Mouse (Mus musculus) lung, embryonic 14.5 days (tissue): ENCODE results near the gene Bcor. TPM values are rescaled to one million over a fixed set of nuclear protein-coding genes. Genes with fewer than 3 reads are reported as not detected.
A peak's percentile ranks its signal among the peaks of the same experiment; 100 is the strongest.

Source experiments
- ATAC-seq: fragments of 200-750 bp; cut with Nextera tagmentation; 2 replicates; pipeline ENCODE4 v1.8.0; 2017; ENCODE audit warnings: mild to moderate bottlenecking, moderate TSS enrichment, moderate library complexity; ENCODE audit not compliant: insufficient read depth
- DNase-seq: peaks from one replicate; pipeline ENCODE4 v3.0.0-alpha.2; 2015
- H3K27ac ChIP-seq: fragments of 300-500 bp; sonication (generic); 2 replicates; pipeline ENCODE4 v1.5.1; 2014; ENCODE audit warnings: low read depth, mild to moderate bottlenecking, moderate library complexity
- H3K27me3 ChIP-seq: fragments of 300-500 bp; sonication (generic); 2 replicates; pipeline ENCODE4 v1.6.1; 2014; ENCODE audit warnings: low read length, control low read depth; ENCODE audit not compliant: insufficient read depth
- H3K36me3 ChIP-seq: fragments of 300-500 bp; sonication (generic); 2 replicates; pipeline ENCODE4 v1.6.1; 2014; ENCODE audit warnings: control low read depth; ENCODE audit not compliant: insufficient read depth
- H3K4me1 ChIP-seq: fragments of 300-500 bp; sonication (generic); 2 replicates; pipeline ENCODE4 v1.6.1; 2014; ENCODE audit warnings: antibody characterized with exemption, control low read depth; ENCODE audit not compliant: insufficient read depth
- H3K4me2 ChIP-seq: fragments of 300-500 bp; sonication (generic); 2 replicates; pipeline ENCODE4 v1.6.1; 2014; ENCODE audit warnings: mild to moderate bottlenecking
- H3K4me3 ChIP-seq: fragments of 300-500 bp; sonication (generic); 2 replicates; pipeline ENCODE4 v1.5.1; 2014; ENCODE audit warnings: low read depth, low read length
- H3K9ac ChIP-seq: fragments of 300-500 bp; sonication (generic); 2 replicates; pipeline ENCODE4 v1.6.1; 2014
- H3K9me3 ChIP-seq: fragments of 300-500 bp; sonication (generic); 2 replicates; pipeline ENCODE4 v1.6.1; 2016; ENCODE audit warnings: low read depth, low read length, control low read depth
- CTCF ChIP-seq: IDR thresholded peaks from 2 replicates; pipeline ENCODE4 v1.5.1; 2016; ENCODE audit warnings: antibody characterized with exemption, low read depth
- WGBS: fragments of 180-500 bp; shearing (Covaris S2); extraction: QIAGEN DNeasy Blood & Tissue Kit; methylation state at CpG from one replicate; pipeline ENCODE4 v1.1.7; 2014; 5-methylcytosine and 5-hydroxymethylcytosine counted together
- polyA plus RNA-seq: library from polyadenylated mRNA; unstranded; fragments of >200 nt; fragmentation: Nextera tagmentation; extraction: Ambion mirVana; gene quantifications from 2 replicates; pipeline ENCODE4 v1.2.1, GENCODE M21; 2014

Gene Bcor
- polyA plus RNA-seq, 1 experiment from 2014 or later = 28.9 TPM

- no peak for TF ChIP-seq CTCF
- no peaks in the 10 kb centered on the region for H3K27me3 ChIP-seq
- WGBS = 40% methylated on average over 3 of the region's 3 CpGs
Measured at GRCm38 (mm10) chrX:12170128-12170527, 10.0 kb upstream of the Bcor start.

GRCm38 (mm10) chrX:12164591-12165529, 4.7 kb upstream of the Bcor start:
- no peak overlapping the region for H3K9ac ChIP-seq
- TF ChIP-seq CTCF = no peak
- H3K4me1 ChIP-seq = no peaks in the 10 kb centered on the region
- no peak overlapping the region for H3K4me2 ChIP-seq
- H3K27ac ChIP-seq = peak overlapping the region; percentile 30; the same call in 1 of the 2 replicates
- no peak for ATAC-seq
- H3K9me3 ChIP-seq = no peaks in the 10 kb centered on the region
- peak; percentile 39 for DNase-seq
- WGBS = 41% methylated on average over 11 of the region's 11 CpGs
- no peaks in the 10 kb centered on the region for H3K27me3 ChIP-seq
- H3K36me3 ChIP-seq = no peaks in the 10 kb centered on the region
- H3K4me3 ChIP-seq = no peak overlapping the region

More at GRCm38 (mm10) chrX:12170128-12170527, 10.0 kb upstream of the Bcor start:
- Histone ChIP-seq H3K27ac (no peak overlapping the region), H3K9ac (no peak overlapping the region), H3K36me3 (no peaks in the 10 kb centered on the region), H3K4me1 (no peaks in the 10 kb centered on the region), H3K4me3 (no peak overlapping the region), H3K4me2 (no peak overlapping the region), H3K9me3 (no peaks in the 10 kb centered on the region)
- ATAC-seq (no peak), DNase-seq (no peak)

GRCm38 (mm10) chrX:12159534-12159881, 647 bp downstream of the Bcor start:
- no peak for TF ChIP-seq CTCF
- peaks cover 24% of the 10 kb centered on the region for H3K27me3 ChIP-seq
- H3K4me2 ChIP-seq = peak overlapping the region; percentile 67
- H3K36me3 ChIP-seq = no peaks in the 10 kb centered on the region
- ATAC-seq (peak; percentile 14; the same call in 1 of the 2 replicates), DNase-seq (no peak)
- peak overlapping the region; percentile 66 for H3K9ac ChIP-seq
- peak overlapping the region; percentile 47 for H3K4me3 ChIP-seq
- H3K4me1 ChIP-seq = 0 out of 2 replicates have a peak, but pooled peaks cover 2% of the 10 kb centered on the region
- H3K9me3 ChIP-seq = no peaks in the 10 kb centered on the region
- peak overlapping the region; percentile 89 for H3K27ac ChIP-seq
- 2% methylated on average over 18 of the region's 19 CpGs for WGBS

- H3K36me3 ChIP-seq = no peaks in the 10 kb centered on the region
- H3K4me3 ChIP-seq = peak overlapping the region; percentile 47
- peaks cover 24% of the 10 kb centered on the region for H3K27me3 ChIP-seq
- peak overlapping the region; percentile 89 for H3K27ac ChIP-seq
- H3K9me3 ChIP-seq = no peaks in the 10 kb centered on the region
- TF ChIP-seq CTCF = no peak
- H3K4me1 ChIP-seq = 0 out of 2 replicates have a peak, but pooled peaks cover 2% of the 10 kb centered on the region
- peak overlapping the region; percentile 67 for H3K4me2 ChIP-seq
- H3K9ac ChIP-seq = peak overlapping the region; percentile 66
- ATAC-seq = peak; percentile 7; the same call in 1 of the 2 replicates
- WGBS = 6% methylated on average over 29 of the region's 31 CpGs
- peak; percentile 52 for DNase-seq
Measured at GRCm38 (mm10) chrX:12158821-12159533, 1.2 kb downstream of the Bcor start.

DNA sequence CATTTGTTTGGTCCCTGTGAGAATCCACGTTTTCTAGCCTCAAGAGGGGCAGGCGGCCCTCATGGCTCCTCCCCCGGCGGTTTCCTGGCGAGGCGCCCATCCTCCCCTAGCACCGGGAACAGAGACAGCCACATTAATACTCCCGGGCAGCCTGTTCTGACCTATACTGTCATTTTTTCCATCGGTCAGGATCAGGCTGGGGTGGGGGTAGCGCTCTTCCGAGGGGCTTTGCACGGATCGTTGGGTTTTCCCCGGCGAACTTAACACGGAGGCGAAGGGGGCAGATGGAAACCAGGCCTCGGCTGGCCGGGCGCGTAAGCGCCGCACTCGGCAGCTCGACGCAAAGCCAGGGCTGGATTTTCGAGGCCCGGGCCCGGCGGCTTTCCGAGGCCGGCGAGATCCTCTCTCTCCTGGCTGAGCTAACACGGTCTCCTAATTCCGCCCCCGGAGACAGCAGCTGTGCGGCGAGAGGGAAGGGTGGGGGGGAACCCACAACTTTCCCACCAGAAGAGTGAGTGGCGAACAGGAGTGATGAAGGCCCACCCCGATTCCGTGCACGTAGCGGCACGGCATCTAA, 1.8 kb downstream of the Bcor start:
- DNase-seq (peak; percentile 87), ATAC-seq (peak; percentile 62)
- Histone ChIP-seq H3K27me3 (peaks cover 24% of the 10 kb centered on the region), H3K4me1 (0 out of 2 replicates have a peak, but pooled peaks cover 2% of the 10 kb centered on the region), H3K36me3 (no peaks in the 10 kb centered on the region), H3K9ac (peak overlapping the region; percentile 36), H3K9me3 (no peaks in the 10 kb centered on the region), H3K4me2 (peak overlapping the region; percentile 67), H3K27ac (peak overlapping the region; percentile 89), H3K4me3 (peak overlapping the region; percentile 47)
- no peak for TF ChIP-seq CTCF
- 2% methylated on average over 42 of the region's 44 CpGs for WGBS

- peaks cover 27% of the 10 kb centered on the region for H3K27me3 ChIP-seq
- H3K27ac ChIP-seq = peak overlapping the region; percentile 89
- no peak overlapping the region for H3K9ac ChIP-seq
- peak overlapping the region; percentile 47 for H3K4me3 ChIP-seq
- DNase-seq (peak; percentile 79), ATAC-seq (0 out of 2 replicates have a peak, but pooled peaks have one; percentile 18)
- no peaks in the 10 kb centered on the region for H3K9me3 ChIP-seq
- peak overlapping the region; percentile 67 for H3K4me2 ChIP-seq
- no peaks in the 10 kb centered on the region for H3K36me3 ChIP-seq
- 0 out of 2 replicates have a peak, but pooled peaks cover 2% of the 10 kb centered on the region for H3K4me1 ChIP-seq
- 5% methylated on average over 25 of the region's 25 CpGs for WGBS
- no peak for TF ChIP-seq CTCF
Measured at GRCm38 (mm10) chrX:12157331-12157930, 2.7 kb downstream of the Bcor start.
